Mouse (Mus musculus) embryonic facial prominence, embryonic 11.5 days (tissue): ENCODE measurements at regions not wholly inside any gene's neighbourhood (a gene's known extent, or its start where the extent isn't known, plus 50 kb on each side); places are given as distances from the start of the nearest gene placed in this dataset.

ENCODE experiments used
- ATAC-seq: fragments of 200-750 bp; cut with Nextera tagmentation; replicated peaks from 2 replicates; pipeline ENCODE4 v1.8.0; 2017; ENCODE audit warnings: low read depth; ENCODE audit not compliant: insufficient number of reproducible peaks, low FRiP score, low TSS enrichment
- DNase-seq: peaks from one replicate; pipeline ENCODE4 v3.0.0-alpha.2; 2015; ENCODE audit warnings: low spot score
- H3K27ac ChIP-seq: fragments of 300-500 bp; sonication (generic); replicated peaks from 2 replicates; pipeline ENCODE4 v1.5.1; 2014; ENCODE audit warnings: mild to moderate bottlenecking, low read depth, low read length, control low read depth
- H3K27me3 ChIP-seq: fragments of 300-500 bp; sonication (generic); 2 replicates; pipeline ENCODE4 v1.6.1; 2014; ENCODE audit warnings: mild to moderate bottlenecking, low read length, moderate library complexity, mixed read lengths; ENCODE audit not compliant: control insufficient read depth, insufficient read depth
- H3K36me3 ChIP-seq: fragments of 300-500 bp; sonication (generic); replicated peaks from 2 replicates; pipeline ENCODE4 v1.6.1; 2014; ENCODE audit warnings: low read depth, mild to moderate bottlenecking, low read length, moderate library complexity, mixed read lengths; ENCODE audit not compliant: control insufficient read depth, insufficient read depth
- H3K4me1 ChIP-seq: fragments of 300-500 bp; sonication (generic); 2 replicates; pipeline ENCODE4 v1.6.1; 2014; ENCODE audit warnings: low read length, mixed read lengths; ENCODE audit not compliant: control insufficient read depth, insufficient read depth
- H3K4me2 ChIP-seq: fragments of 300-500 bp; sonication (generic); 2 replicates; pipeline ENCODE4 v1.6.1; 2014; ENCODE audit warnings: low read depth, mild to moderate bottlenecking, control low read depth, low read length, moderate library complexity
- H3K4me3 ChIP-seq: fragments of 300-500 bp; sonication (generic); 2 replicates; pipeline ENCODE4 v1.5.1; 2014; ENCODE audit warnings: low read depth, low read length, control low read depth
- H3K9ac ChIP-seq: fragments of 300-500 bp; sonication (generic); replicated peaks from 2 replicates; pipeline ENCODE4 v1.6.1; 2014; ENCODE audit warnings: mild to moderate bottlenecking, control low read depth, low read length
- H3K9me3 ChIP-seq: fragments of 300-500 bp; sonication (generic); replicated peaks from 2 replicates; pipeline ENCODE4 v1.6.1; 2016; ENCODE audit warnings: mild to moderate bottlenecking, low read length, inconsistent platforms, mixed read lengths; ENCODE audit not compliant: control insufficient read depth
- WGBS: fragments of 180-500 bp; shearing (Covaris S2); extraction: QIAGEN DNeasy Blood & Tissue Kit; methylation state at CpG from one replicate; pipeline ENCODE4 v1.1.7; 2014; 5-methylcytosine and 5-hydroxymethylcytosine counted together

DNA sequence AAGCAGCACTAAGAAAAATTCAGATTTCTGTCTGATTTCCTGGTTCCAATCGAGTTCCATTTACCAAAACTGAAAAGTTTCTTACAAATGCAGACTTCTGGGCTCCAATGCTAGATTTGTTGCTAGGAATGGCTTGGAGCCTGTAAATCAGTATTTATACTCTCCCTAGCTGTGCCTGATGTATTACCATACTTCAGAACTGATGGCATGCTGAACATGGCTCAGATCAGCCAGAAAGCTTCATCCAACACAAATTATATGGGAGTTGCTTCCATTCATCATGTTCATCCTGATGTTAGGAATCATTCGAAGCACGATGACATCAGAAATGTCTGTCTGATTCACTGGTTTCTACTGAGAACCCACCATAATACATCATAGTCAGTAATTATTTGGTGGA lies 253.3 kb downstream of the Arl4a start:
- H3K4me1 ChIP-seq: no peaks in the 10 kb centered on the region
- H3K27me3 ChIP-seq: no peaks in the 10 kb centered on the region
- no peak for DNase-seq
- H3K4me2 ChIP-seq: no peak overlapping the region
- H3K9ac ChIP-seq: no peak overlapping the region
- WGBS: 91% methylated on average over 3 of the region's 3 CpGs
- H3K4me3 ChIP-seq: no peak overlapping the region
- H3K9me3 ChIP-seq: no peaks in the 10 kb centered on the region
- H3K27ac ChIP-seq: no peak overlapping the region
- H3K36me3 ChIP-seq: no peaks in the 10 kb centered on the region
- no peak for ATAC-seq

DNA sequence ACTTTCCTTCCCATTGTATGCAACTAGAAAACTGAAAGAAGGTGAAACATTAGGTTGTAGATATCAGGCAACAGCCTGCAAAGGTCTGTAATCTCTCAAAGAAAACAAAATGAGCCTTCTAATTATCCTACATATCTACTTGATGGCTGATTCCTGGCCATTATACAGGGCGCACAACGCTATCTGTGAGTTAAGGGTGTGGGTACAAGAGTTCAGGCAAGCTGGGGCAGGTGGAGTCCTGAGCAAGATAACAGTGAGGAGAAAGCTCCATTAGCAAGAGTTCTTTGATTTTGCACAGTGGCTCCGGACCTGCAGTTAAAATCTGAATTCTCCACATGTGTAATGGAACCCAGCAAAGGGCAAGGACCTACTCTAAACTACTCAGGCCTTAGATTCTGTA lies 261.7 kb downstream of the Arl4a start:
- Histone ChIP-seq H3K27ac (no peak overlapping the region), H3K9me3 (no peaks in the 10 kb centered on the region), H3K36me3 (no peaks in the 10 kb centered on the region), H3K9ac (no peak overlapping the region), H3K4me3 (no peak overlapping the region), H3K4me2 (no peak overlapping the region), H3K4me1 (no peaks in the 10 kb centered on the region), H3K27me3 (no peaks in the 10 kb centered on the region)
- 93% methylated on average over 3 of the region's 3 CpGs for WGBS
- ATAC-seq: no peak
- no peak for DNase-seq

DNA sequence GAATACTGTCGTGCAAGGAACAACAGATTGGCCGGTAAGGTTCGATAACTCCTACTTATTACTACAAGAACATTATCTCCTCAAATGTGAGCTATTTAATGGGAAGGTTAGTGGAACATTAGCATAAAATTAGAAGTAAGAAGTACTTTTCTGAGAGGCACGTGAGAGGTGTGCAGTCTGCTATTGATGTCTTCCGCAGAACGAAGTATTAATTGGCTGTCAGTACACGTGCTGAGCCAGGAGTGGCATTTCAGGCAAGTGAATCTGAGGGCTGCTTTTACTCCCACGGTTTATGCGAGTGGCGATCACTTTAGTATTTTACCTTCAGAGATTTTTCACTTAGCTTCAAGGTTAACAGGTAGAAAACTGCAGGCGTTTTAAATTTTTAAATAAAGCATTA lies 270.8 kb downstream of the Arl4a start:
- no peaks in the 10 kb centered on the region for H3K27me3 ChIP-seq
- H3K9ac ChIP-seq: no peak overlapping the region
- no peaks in the 10 kb centered on the region for H3K36me3 ChIP-seq
- H3K27ac ChIP-seq: no peak overlapping the region
- H3K4me2 ChIP-seq: no peak overlapping the region
- H3K4me1 ChIP-seq: no peaks in the 10 kb centered on the region
- ATAC-seq (no peak), DNase-seq (no peak)
- WGBS: 88% methylated on average over 11 of the region's 11 CpGs
- H3K9me3 ChIP-seq: no peaks in the 10 kb centered on the region
- H3K4me3 ChIP-seq: no peak overlapping the region

DNA sequence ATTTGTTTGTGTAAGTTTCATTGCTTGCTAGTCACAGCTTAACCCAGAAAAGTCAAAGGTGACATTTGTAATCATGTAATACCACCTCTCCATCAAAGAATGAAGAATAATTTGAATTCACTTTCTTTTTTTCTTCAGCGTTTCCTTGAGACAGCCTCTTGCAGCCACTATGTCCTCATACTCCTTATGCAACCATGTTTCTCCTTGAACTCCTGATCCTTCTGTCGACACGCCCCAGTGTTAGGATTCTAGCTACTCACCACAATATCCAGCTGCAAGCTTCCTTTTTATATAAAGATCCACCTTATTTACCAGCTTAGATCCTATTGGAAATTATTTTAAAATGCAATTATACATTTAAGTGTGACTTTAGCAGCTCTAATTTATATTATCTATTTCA lies 274.3 kb downstream of the Arl4a start:
- no peaks in the 10 kb centered on the region for H3K36me3 ChIP-seq
- DNase-seq (no peak), ATAC-seq (no peak)
- no peak overlapping the region for H3K9ac ChIP-seq
- no peak overlapping the region for H3K4me2 ChIP-seq
- H3K4me3 ChIP-seq: no peak overlapping the region
- no peaks in the 10 kb centered on the region for H3K27me3 ChIP-seq
- H3K9me3 ChIP-seq: no peaks in the 10 kb centered on the region
- WGBS: 84% methylated on average over 3 of the region's 3 CpGs
- no peaks in the 10 kb centered on the region for H3K4me1 ChIP-seq
- no peak overlapping the region for H3K27ac ChIP-seq

DNA sequence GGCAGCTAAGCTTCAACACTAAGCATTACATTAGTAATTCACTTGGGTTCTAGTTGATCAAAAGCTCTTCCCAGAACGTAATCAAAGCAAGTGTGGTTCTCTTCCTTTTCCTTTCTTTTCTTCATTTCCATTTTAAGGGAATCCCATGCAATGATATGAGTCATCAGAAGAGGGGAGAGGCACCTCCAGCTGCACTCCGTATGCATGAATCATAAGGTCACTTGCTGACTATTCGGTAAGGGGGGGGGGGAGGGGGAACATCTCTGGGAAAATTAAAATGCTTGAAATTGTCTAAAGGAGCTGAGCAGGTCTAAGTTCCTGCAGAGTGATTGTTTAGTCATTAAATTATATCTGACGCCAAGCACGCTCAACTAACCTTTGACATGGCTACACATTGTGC lies 275.9 kb downstream of the Arl4a start:
- WGBS: 72% methylated on average over 5 of the region's 5 CpGs
- Histone ChIP-seq H3K4me3 (no peak overlapping the region), H3K9me3 (no peaks in the 10 kb centered on the region), H3K4me2 (no peak overlapping the region), H3K36me3 (no peaks in the 10 kb centered on the region), H3K27ac (no peak overlapping the region), H3K9ac (no peak overlapping the region), H3K4me1 (no peaks in the 10 kb centered on the region), H3K27me3 (no peaks in the 10 kb centered on the region)
- DNase-seq (no peak), ATAC-seq (no peak)

DNA sequence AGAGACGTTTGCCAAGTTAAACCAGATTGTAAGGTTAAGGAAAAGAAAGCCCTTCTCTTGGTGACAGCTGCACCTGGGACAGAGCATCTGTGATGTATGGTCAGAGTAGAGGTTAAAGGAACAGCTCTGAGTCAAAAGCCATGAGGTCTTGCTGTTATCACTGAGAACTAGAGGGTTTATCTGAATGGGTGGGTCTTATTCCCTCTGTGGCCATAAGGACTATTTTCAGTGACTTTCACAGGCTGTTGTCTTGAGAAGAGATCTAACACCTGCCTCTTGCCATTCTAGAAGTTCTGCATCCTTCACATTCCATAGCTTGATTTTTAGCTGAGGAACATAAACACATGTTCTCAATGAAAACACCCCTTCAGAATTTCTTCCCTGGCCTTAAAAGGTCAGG lies 276.5 kb downstream of the Arl4a start:
- H3K4me1 ChIP-seq: no peaks in the 10 kb centered on the region
- no peaks in the 10 kb centered on the region for H3K27me3 ChIP-seq
- ATAC-seq (no peak), DNase-seq (no peak)
- H3K4me3 ChIP-seq: no peak overlapping the region
- H3K36me3 ChIP-seq: no peaks in the 10 kb centered on the region
- H3K9me3 ChIP-seq: no peaks in the 10 kb centered on the region
- H3K4me2 ChIP-seq: no peak overlapping the region
- H3K9ac ChIP-seq: no peak overlapping the region
- 64% methylated on average over 1 of the region's 1 CpGs for WGBS
- H3K27ac ChIP-seq: no peak overlapping the region

DNA sequence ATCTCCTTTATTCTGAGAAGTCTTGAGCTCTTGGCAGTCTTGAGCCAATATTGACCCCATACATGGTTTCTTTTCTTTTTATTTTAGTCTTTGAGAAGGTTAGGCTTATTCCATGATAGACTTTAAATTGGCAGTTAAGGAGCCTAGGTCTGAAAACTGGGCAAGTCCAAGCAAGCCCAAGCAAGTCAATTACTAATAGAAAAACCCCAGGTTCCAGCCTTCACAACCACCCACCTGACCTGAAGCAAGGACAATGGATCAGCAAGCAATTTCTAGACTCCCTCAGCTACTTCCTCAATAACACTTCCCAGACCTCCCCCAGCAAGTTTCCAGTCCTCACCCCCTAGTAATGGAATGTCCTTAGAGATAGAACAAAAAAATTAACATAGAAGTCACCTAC lies 279.9 kb downstream of the Arl4a start:
- H3K36me3 ChIP-seq: no peaks in the 10 kb centered on the region
- H3K9ac ChIP-seq: no peak overlapping the region
- H3K27ac ChIP-seq: no peak overlapping the region
- H3K9me3 ChIP-seq: no peaks in the 10 kb centered on the region
- ATAC-seq (no peak), DNase-seq (no peak)
- no peak overlapping the region for H3K4me3 ChIP-seq
- H3K4me2 ChIP-seq: no peak overlapping the region
- H3K4me1 ChIP-seq: no peaks in the 10 kb centered on the region
- no peaks in the 10 kb centered on the region for H3K27me3 ChIP-seq

DNA sequence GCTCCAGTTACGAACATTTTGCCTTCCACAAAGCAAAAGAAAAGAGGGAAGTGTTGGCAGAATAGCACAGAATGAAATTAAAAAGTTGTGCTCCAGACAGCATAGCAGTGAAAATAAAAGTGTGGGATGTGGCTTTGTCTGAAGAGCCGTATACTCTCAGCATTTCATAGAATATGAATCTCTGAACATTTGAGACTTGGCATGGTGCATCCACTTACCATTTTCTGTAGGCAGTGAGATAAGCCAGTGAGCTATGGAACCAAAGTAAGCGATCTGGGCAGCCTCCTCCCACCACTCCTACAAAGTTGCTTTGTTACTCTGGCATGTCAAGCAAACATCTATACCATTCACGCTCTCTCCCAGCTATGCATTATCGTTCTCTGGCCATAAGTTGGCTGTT lies 286.0 kb downstream of the Arl4a start:
- Histone ChIP-seq H3K9me3 (no peaks in the 10 kb centered on the region), H3K9ac (no peak overlapping the region), H3K27me3 (no peaks in the 10 kb centered on the region), H3K4me3 (no peak overlapping the region), H3K4me1 (no peaks in the 10 kb centered on the region), H3K36me3 (no peaks in the 10 kb centered on the region), H3K4me2 (no peak overlapping the region), H3K27ac (no peak overlapping the region)
- DNase-seq (no peak), ATAC-seq (no peak)
- WGBS: 91% methylated on average over 5 of the region's 5 CpGs
